Mouse (Mus musculus) midbrain, embryonic 15.5 days (tissue): ENCODE data around the gene Neurog1. TPM values are rescaled to one million over a fixed set of nuclear protein-coding genes. Genes with fewer than 3 reads are reported as not detected.

Experiments used
- ATAC-seq: fragments of 200-750 bp; cut with Nextera tagmentation; replicated peaks from 2 replicates; pipeline ENCODE4 v1.8.0; 2017; ENCODE audit warnings: moderate TSS enrichment
- H3K27ac ChIP-seq: fragments of 300-500 bp; sonication (generic); 2 replicates; pipeline ENCODE4 v1.5.1; 2015; ENCODE audit warnings: mild to moderate bottlenecking, inconsistent platforms
- H3K27me3 ChIP-seq: fragments of 300-500 bp; sonication (generic); replicated peaks from 2 replicates; pipeline ENCODE4 v1.6.1; 2015; ENCODE audit warnings: inconsistent platforms
- H3K36me3 ChIP-seq: fragments of 300-500 bp; sonication (generic); replicated peaks from 2 replicates; pipeline ENCODE4 v1.6.1; 2015; ENCODE audit warnings: inconsistent platforms
- H3K4me1 ChIP-seq: fragments of 300-500 bp; sonication (generic); 2 replicates; pipeline ENCODE4 v1.6.1; 2015; ENCODE audit warnings: inconsistent platforms
- H3K4me2 ChIP-seq: fragments of 300-500 bp; sonication (generic); 2 replicates; pipeline ENCODE4 v1.6.1; 2015; ENCODE audit warnings: inconsistent platforms, mild to moderate bottlenecking, moderate library complexity
- H3K4me3 ChIP-seq: fragments of 300-500 bp; sonication (generic); 2 replicates; pipeline ENCODE4 v1.5.1; 2015; ENCODE audit warnings: mild to moderate bottlenecking, inconsistent platforms
- H3K9ac ChIP-seq: fragments of 300-500 bp; sonication (generic); 2 replicates; pipeline ENCODE4 v1.6.1; 2015; ENCODE audit warnings: mild to moderate bottlenecking, inconsistent platforms
- H3K9me3 ChIP-seq: fragments of 300-500 bp; sonication (generic); 2 replicates; pipeline ENCODE4 v1.6.1; 2016; ENCODE audit warnings: inconsistent platforms
- WGBS: fragments of 180-500 bp; shearing (Covaris S2); methylation state at CpG from one replicate; pipeline ENCODE4 v1.1.7; 2015; ENCODE audit warnings: mixed read lengths; 5-methylcytosine and 5-hydroxymethylcytosine counted together
- polyA plus RNA-seq: library from polyadenylated mRNA; unstranded; fragments of >200 nt; fragmentation: Nextera tagmentation; extraction: Ambion mirVana; gene quantifications from 2 replicates; pipeline ENCODE4 v1.2.1, GENCODE M21; 2015

Neurog1 gene
- polyA plus RNA-seq, 1 experiment from 2014 or later, result 3.9 TPM

GRCm38 (mm10) chr13:56256716-56257299 lies 4.8 kb upstream of the Neurog1 start:
- no peak overlapping the region for H3K9ac ChIP-seq
- no peak overlapping the region for H3K4me2 ChIP-seq
- peaks cover 47% of the 10 kb centered on the region for H3K4me1 ChIP-seq
- peaks cover 87% of the 10 kb centered on the region for H3K27me3 ChIP-seq
- H3K27ac ChIP-seq, result no peak overlapping the region
- no peak for ATAC-seq
- H3K36me3 ChIP-seq, result no peaks in the 10 kb centered on the region
- no peak overlapping the region for H3K4me3 ChIP-seq
- WGBS, result 7% methylated on average over 14 of the region's 14 CpGs
- H3K9me3 ChIP-seq, result no peaks in the 10 kb centered on the region

- peaks cover 92% of the 10 kb centered on the region for H3K27me3 ChIP-seq
- peaks cover 40% of the 10 kb centered on the region for H3K4me1 ChIP-seq
- no peaks in the 10 kb centered on the region for H3K9me3 ChIP-seq
- WGBS, result 14% methylated on average over 3 of the region's 3 CpGs
- no peak overlapping the region for H3K4me3 ChIP-seq
- H3K4me2 ChIP-seq, result no peak overlapping the region
- no peak overlapping the region for H3K27ac ChIP-seq
- ATAC-seq, result no peak
- no peak overlapping the region for H3K9ac ChIP-seq
- H3K36me3 ChIP-seq, result no peaks in the 10 kb centered on the region
These were observed 1.4 kb upstream of the Neurog1 start for GRCm38 (mm10) chr13:56253379-56253778.

DNA sequence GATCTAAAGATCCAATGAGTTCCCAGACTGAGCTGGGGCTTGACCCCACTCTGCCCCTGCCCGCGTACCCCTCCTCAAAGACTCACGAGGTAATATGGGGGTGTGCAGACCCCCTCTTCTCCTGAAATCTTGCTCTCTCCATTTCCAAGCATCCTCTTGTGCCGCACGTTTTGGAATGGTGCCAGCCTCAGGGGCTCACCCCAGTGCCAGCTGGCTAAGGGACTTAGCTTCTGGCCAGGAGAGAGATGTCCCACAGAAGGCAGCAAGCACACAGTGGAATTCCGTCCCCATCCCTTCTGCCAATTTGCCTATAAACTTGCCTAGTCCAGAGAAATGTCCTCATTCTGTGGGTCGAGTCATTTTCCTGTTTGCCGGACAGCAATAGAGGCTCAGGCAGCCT lies 820 bp upstream of the Neurog1 start:
- Histone ChIP-seq H3K27ac (no peak overlapping the region), H3K27me3 (peaks cover 94% of the 10 kb centered on the region), H3K36me3 (no peaks in the 10 kb centered on the region), H3K4me2 (peak overlapping the region; percentile 59), H3K4me1 (peaks cover 34% of the 10 kb centered on the region), H3K9ac (no peak overlapping the region), H3K9me3 (no peaks in the 10 kb centered on the region), H3K4me3 (peak overlapping the region; percentile 36)
- 8% methylated on average over 8 of the region's 8 CpGs for WGBS
- 0 out of 2 replicates have a peak, but pooled peaks have one; percentile 28 for ATAC-seq

DNA sequence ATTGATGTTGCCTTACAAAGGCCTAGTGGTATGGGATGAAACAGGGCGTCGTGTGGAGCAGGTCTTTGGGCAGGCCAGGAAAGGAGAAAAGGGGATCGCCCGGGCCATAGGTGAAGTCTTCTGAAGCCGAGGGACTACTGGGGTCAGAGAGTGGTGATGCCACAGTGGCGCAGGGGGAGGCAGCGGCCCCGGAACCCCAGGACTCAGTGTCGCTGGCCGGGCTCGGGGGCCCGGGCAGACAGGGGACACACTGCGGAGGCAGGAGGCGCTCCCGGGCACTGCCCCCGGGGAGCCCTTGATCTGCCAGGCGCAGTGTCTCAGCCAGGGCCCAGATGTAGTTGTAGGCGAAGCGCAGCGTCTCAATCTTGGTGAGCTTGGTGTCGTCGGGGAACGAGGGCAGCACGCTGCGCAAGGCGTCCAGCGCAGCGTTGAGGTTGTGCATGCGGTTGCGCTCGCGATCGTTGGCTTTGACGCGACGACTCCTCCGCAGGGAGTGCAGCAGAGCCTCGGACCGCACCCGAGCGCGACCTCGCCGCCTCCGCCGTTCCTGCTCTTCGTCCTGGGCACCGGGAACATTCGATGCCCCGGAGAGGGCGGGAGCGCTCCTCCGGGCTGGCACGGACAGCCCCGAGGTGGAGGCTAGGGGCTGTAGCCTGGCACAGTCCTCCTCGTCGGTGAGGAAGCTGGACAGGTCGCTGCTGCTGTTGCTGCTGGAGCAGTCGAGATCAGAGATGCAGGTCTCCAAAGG lies 613 bp downstream of the Neurog1 start:
- WGBS, result under 1% methylated on average over 59 of the region's 59 CpGs
- peaks cover 29% of the 10 kb centered on the region for H3K4me1 ChIP-seq
- no peak overlapping the region for H3K9ac ChIP-seq
- ATAC-seq, result no peak
- peak overlapping the region; percentile 59 for H3K4me2 ChIP-seq
- no peaks in the 10 kb centered on the region for H3K36me3 ChIP-seq
- H3K9me3 ChIP-seq, result no peaks in the 10 kb centered on the region
- peak overlapping the region; percentile 36 for H3K4me3 ChIP-seq
- H3K27me3 ChIP-seq, result peaks cover 95% of the 10 kb centered on the region
- no peak overlapping the region for H3K27ac ChIP-seq

- Histone ChIP-seq H3K9ac (no peak overlapping the region), H3K4me2 (0 out of 2 replicates have a peak overlapping the region, but pooled peaks have one; percentile 59), H3K9me3 (no peaks in the 10 kb centered on the region), H3K27ac (no peak overlapping the region), H3K36me3 (no peaks in the 10 kb centered on the region), H3K4me3 (peak overlapping the region; percentile 36; the same call in 1 of the 2 replicates), H3K27me3 (peaks cover 94% of the 10 kb centered on the region), H3K4me1 (peaks cover 29% of the 10 kb centered on the region)
- under 1% methylated on average over 14 of the region's 14 CpGs for WGBS
- no peak for ATAC-seq
These were observed 1.3 kb downstream of the Neurog1 start for GRCm38 (mm10) chr13:56250551-56251161.

DNA sequence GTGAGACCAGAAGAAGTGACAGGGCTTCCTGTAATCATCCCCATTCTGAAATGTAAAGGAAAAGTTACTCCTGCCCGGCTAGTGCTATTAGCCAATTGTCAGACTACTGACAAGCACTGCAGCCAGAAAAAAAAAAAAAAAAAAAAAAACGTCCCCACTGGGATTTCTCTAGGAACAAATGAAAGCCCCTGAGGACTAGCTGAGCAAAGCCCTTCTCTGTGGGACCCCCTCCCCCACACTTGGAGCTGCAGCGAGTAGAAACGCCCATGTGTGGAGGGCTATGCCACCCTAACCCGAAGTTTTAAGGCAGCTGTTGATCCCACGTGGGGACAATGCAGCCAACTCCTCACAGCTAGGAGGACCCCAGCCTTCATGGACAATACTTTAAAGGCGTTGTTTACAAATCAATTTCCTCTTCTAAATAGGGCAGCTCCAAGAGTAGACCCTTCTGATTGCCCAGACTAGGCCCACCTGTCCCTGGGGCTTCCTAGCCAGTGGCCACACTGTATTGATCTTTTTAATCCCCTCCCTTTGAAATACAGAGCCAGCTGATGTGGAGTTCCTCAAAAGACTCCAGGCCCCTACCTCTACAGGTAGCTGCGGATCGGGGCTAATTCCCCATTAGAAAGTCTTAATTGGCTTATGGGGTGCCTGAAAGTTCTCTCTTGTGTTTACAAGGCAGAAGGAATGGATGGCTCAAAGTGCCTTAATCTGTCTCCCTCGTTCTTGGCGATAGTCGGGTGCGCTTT lies 2.2 kb downstream of the Neurog1 start:
- Histone ChIP-seq H3K4me2 (no peak overlapping the region), H3K27me3 (peaks cover 88% of the 10 kb centered on the region), H3K36me3 (no peaks in the 10 kb centered on the region), H3K9me3 (no peaks in the 10 kb centered on the region), H3K4me1 (peaks cover 29% of the 10 kb centered on the region), H3K27ac (no peak overlapping the region), H3K9ac (no peak overlapping the region), H3K4me3 (no peak overlapping the region)
- under 1% methylated on average over 13 of the region's 13 CpGs for WGBS
- ATAC-seq, result no peak

DNA sequence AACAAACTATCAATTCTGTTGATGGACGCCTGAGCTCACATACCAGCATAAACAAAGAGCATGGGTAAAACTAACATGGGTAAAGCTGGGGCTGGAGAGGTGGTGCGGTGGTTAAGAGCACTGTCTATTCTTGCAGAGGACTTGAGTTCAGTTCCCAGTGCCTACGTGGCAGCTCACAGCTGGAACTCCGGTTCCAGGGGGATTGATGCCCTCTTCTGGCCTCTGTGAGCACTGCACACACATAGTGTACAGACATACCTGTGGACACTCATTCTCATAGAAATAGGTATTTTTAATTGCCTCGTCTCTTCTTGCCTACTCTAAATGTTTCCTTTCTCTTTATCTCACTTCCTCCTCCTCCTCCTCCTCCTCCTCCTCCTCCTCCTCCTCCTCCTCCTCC lies 8.9 kb downstream of the Neurog1 start:
- Histone ChIP-seq H3K4me2 (no peak overlapping the region), H3K27me3 (peaks cover 40% of the 10 kb centered on the region), H3K36me3 (no peaks in the 10 kb centered on the region), H3K4me3 (no peak overlapping the region), H3K9me3 (no peaks in the 10 kb centered on the region), H3K27ac (no peak overlapping the region), H3K9ac (no peak overlapping the region), H3K4me1 (peaks cover 3% of the 10 kb centered on the region)
- WGBS, result 86% methylated on average over 5 of the region's 5 CpGs
- ATAC-seq, result no peak

- H3K4me3 ChIP-seq, result no peak overlapping the region
- no peak overlapping the region for H3K27ac ChIP-seq
- no peak overlapping the region for H3K4me2 ChIP-seq
- H3K27me3 ChIP-seq, result peaks cover 37% of the 10 kb centered on the region
- no peak overlapping the region for H3K9ac ChIP-seq
- no peak for ATAC-seq
- no peaks in the 10 kb centered on the region for H3K9me3 ChIP-seq
- no peaks in the 10 kb centered on the region for H3K36me3 ChIP-seq
- peaks cover 7% of the 10 kb centered on the region for H3K4me1 ChIP-seq
- 32% methylated on average over 16 of the region's 16 CpGs for WGBS
These were observed 11.8 kb downstream of the Neurog1 start for GRCm38 (mm10) chr13:56240012-56240770.

- no peak overlapping the region for H3K4me2 ChIP-seq
- H3K4me1 ChIP-seq, result peaks cover 7% of the 10 kb centered on the region
- no peaks in the 10 kb centered on the region for H3K36me3 ChIP-seq
- 83% methylated on average over 10 of the region's 10 CpGs for WGBS
- ATAC-seq, result no peak
- H3K27me3 ChIP-seq, result peaks cover 41% of the 10 kb centered on the region
- H3K4me3 ChIP-seq, result no peak overlapping the region
- H3K9ac ChIP-seq, result no peak overlapping the region
- no peaks in the 10 kb centered on the region for H3K9me3 ChIP-seq
- no peak overlapping the region for H3K27ac ChIP-seq
These were observed 14.1 kb downstream of the Neurog1 start for GRCm38 (mm10) chr13:56237905-56238304.

GRCm38 (mm10) chr13:56236194-56236593 lies 15.8 kb downstream of the Neurog1 start:
- WGBS, result 10% methylated on average over 7 of the region's 7 CpGs
- H3K4me2 ChIP-seq, result no peak overlapping the region
- H3K9me3 ChIP-seq, result no peaks in the 10 kb centered on the region
- no peak for ATAC-seq
- peaks cover 50% of the 10 kb centered on the region for H3K27me3 ChIP-seq
- H3K4me3 ChIP-seq, result no peak overlapping the region
- H3K36me3 ChIP-seq, result no peaks in the 10 kb centered on the region
- peaks cover 7% of the 10 kb centered on the region for H3K4me1 ChIP-seq
- no peak overlapping the region for H3K27ac ChIP-seq
- no peak overlapping the region for H3K9ac ChIP-seq

GRCm38 (mm10) chr13:56228790-56229189 lies 23.2 kb downstream of the Neurog1 start:
- ATAC-seq, result no peak
- Histone ChIP-seq H3K27ac (no peak overlapping the region), H3K9me3 (no peaks in the 10 kb centered on the region), H3K4me2 (no peak overlapping the region), H3K36me3 (no peaks in the 10 kb centered on the region), H3K9ac (no peak overlapping the region), H3K4me1 (peaks cover 15% of the 10 kb centered on the region), H3K27me3 (peaks cover 41% of the 10 kb centered on the region), H3K4me3 (no peak overlapping the region)
- WGBS, result 3% methylated on average over 7 of the region's 7 CpGs
